Mouse (Mus musculus): ENCODE data around the gene Olfr47.

- TF ChIP-seq CTCF (IDR thresholded peaks at IDR 0.05; ENCODE audit: extremely low read depth, insufficient read length, insufficient replicate concordance, low read depth, low read length) (peak; percentile 31; the same call in 1 of the 2 replicates), POLR2A (IDR thresholded peaks at IDR 0.05; ENCODE audit: low read depth, low read length) (no peak)
Observed at GRCm38 (mm10) chr6:43242061-43242460, 10.7 kb downstream of the Olfr47 start.

Data from small intestine, adult 2 months (tissue).